8 mouse cellular contexts compared by ENCODE assay signal in genomic region chr12:50648671-50649541, GRCm38 (mm10). TPM values are rescaled to one million over a fixed set of nuclear protein-coding genes. Genes with fewer than 3 reads are reported as not detected.
A peak's percentile ranks its signal among the peaks of the same experiment; 100 is the strongest.
DNase-seq lines count a peak whose midpoint lies in the region; ATAC-seq and TF ChIP-seq lines count a peak whose summit lies in the region.

Gene Prkd1 (minus strand): TSS chr12:50649098.

- peak; percentile 33 to 42 for DNase-seq in cerebellum, adult 2 months
- DNase-seq in cerebellum, adult 11-12 months, result no peak
- DNase-seq in embryonic facial prominence, embryonic 11.5 days (ENCODE audit: low spot score), result peak; percentile 79
- DNase-seq in heart, adult 11 months, result peak; percentile 98
- DNase-seq in left cerebral cortex, postnatal 36 days (ENCODE audit: low spot score in 2 of 2), result peak; percentile 53 to 66
- peak; percentile 74 for DNase-seq in midbrain, embryonic 10.5 days (ENCODE audit: low spot score)

- no peak for TF ChIP-seq POLR2A in cerebellum, adult 2 months (IDR thresholded peaks at IDR 0.05; ENCODE audit: borderline replicate concordance, insufficient read depth, low read length)
- TF ChIP-seq POLR2A in small intestine, adult 2 months (IDR thresholded peaks at IDR 0.05; ENCODE audit: low read depth, low read length), result no peak

- intact Hi-C loops in left cerebral cortex, postnatal 36 days (cut with DNase I), result no loop called here

- peak within 1 kb of the TSS; percentile 84 for H3K9ac ChIP-seq in embryonic facial prominence, embryonic 11.5 days (replicated peaks; ENCODE audit: low read length)
- H3K9ac ChIP-seq in intestine, postnatal 0 days (ENCODE audit: low read depth, low read length), result peak within 1 kb of the TSS; percentile 62

- WGBS in cerebellum, adult 2 months, result 2% methylated on average over 88 of the region's 114 CpGs
- under 1% methylated on average over 85 of the region's 114 CpGs for WGBS in embryonic facial prominence, embryonic 11.5 days
- WGBS in intestine, postnatal 0 days, result under 1% methylated on average over 84 of the region's 114 CpGs
- WGBS in midbrain, embryonic 10.5 days, result 1% methylated on average over 107 of the region's 114 CpGs
- 1% methylated on average over 114 of the region's 114 CpGs for WGBS in small intestine, adult 2 months

- peaks cover 3% of the 10 kb centered on the region; the same call in 1 of the 2 replicates for H3K27me3 ChIP-seq in cerebellum, adult 2 months (ENCODE audit: control insufficient read depth, insufficient read depth, low read length)
- H3K27me3 ChIP-seq in embryonic facial prominence, embryonic 11.5 days (ENCODE audit: control insufficient read depth, insufficient read depth, low read length), result no peaks in the 10 kb centered on the region
- H3K27me3 ChIP-seq in intestine, postnatal 0 days (replicated peaks; ENCODE audit: control insufficient read depth, insufficient read depth, low read length), result peaks cover 15% of the 10 kb centered on the region; the same call in 1 of the 2 replicates
- H3K27me3 ChIP-seq in midbrain, embryonic 10.5 days (ENCODE audit: low read depth, poor library complexity, severe bottlenecking), result peaks cover 26% of the 10 kb centered on the region
- peaks cover 11% of the 10 kb centered on the region for H3K27me3 ChIP-seq in small intestine, adult 2 months (ENCODE audit: control insufficient read depth, insufficient read depth, low read length)

- peak within 1 kb of the TSS; percentile 91 for H3K4me2 ChIP-seq in embryonic facial prominence, embryonic 11.5 days (ENCODE audit: low read depth, low read length)
- H3K4me2 ChIP-seq in intestine, postnatal 0 days (replicated peaks; ENCODE audit: low read depth), result peak within 1 kb of the TSS; percentile 95

- no peaks in the 10 kb centered on the region for H3K4me1 ChIP-seq in cerebellum, adult 2 months (ENCODE audit: control insufficient read depth, insufficient read depth, low read length)
- H3K4me1 ChIP-seq in embryonic facial prominence, embryonic 11.5 days (ENCODE audit: control insufficient read depth, insufficient read depth, low read length), result no peaks in the 10 kb centered on the region
- no peaks in the 10 kb centered on the region for H3K4me1 ChIP-seq in intestine, postnatal 0 days (replicated peaks; ENCODE audit: control insufficient read depth, insufficient read depth, low read length)
- H3K4me1 ChIP-seq in midbrain, embryonic 10.5 days, result peaks cover 15% of the 10 kb centered on the region
- H3K4me1 ChIP-seq in small intestine, adult 2 months (ENCODE audit: control insufficient read depth, insufficient read depth, insufficient read length, low read length), result peaks cover 3% of the 10 kb centered on the region; the same call in 1 of the 2 replicates

- peak within 1 kb of the TSS; percentile 28 for H3K4me3 ChIP-seq in cerebellum, adult 2 months (replicated peaks; ENCODE audit: insufficient read depth, low read depth, low read length)
- peak within 1 kb of the TSS; percentile 87 for H3K4me3 ChIP-seq in embryonic facial prominence, embryonic 11.5 days (ENCODE audit: low read depth, low read length)
- H3K4me3 ChIP-seq in intestine, postnatal 0 days (ENCODE audit: low read depth, low read length), result peak within 1 kb of the TSS; percentile 76
- peak within 1 kb of the TSS; percentile 85 for H3K4me3 ChIP-seq in midbrain, embryonic 10.5 days
- peak within 1 kb of the TSS; percentile 81 for H3K4me3 ChIP-seq in small intestine, adult 2 months (ENCODE audit: low read depth, low read length)

- no peaks in the 10 kb centered on the region for H3K36me3 ChIP-seq in embryonic facial prominence, embryonic 11.5 days (replicated peaks; ENCODE audit: control insufficient read depth, insufficient read depth, low read depth, low read length)
- no peaks in the 10 kb centered on the region for H3K36me3 ChIP-seq in intestine, postnatal 0 days (ENCODE audit: control insufficient read depth, insufficient read depth)
- H3K36me3 ChIP-seq in midbrain, embryonic 10.5 days, result no peaks in the 10 kb centered on the region
- no peaks in the 10 kb centered on the region for H3K36me3 ChIP-seq in small intestine, adult 2 months (ENCODE audit: control insufficient read depth, insufficient read depth, low read length)

- no peak within 1 kb of the TSS for H3K27ac ChIP-seq in cerebellum, adult 2 months (ENCODE audit: insufficient read depth, low read length)
- H3K27ac ChIP-seq in embryonic facial prominence, embryonic 11.5 days (replicated peaks; ENCODE audit: low read depth, low read length), result peak within 1 kb of the TSS; percentile 35
- no peak within 1 kb of the TSS for H3K27ac ChIP-seq in intestine, postnatal 0 days (ENCODE audit: low read depth, low read length)
- peak within 1 kb of the TSS; percentile 91 for H3K27ac ChIP-seq in midbrain, embryonic 10.5 days (replicated peaks)
- peak within 1 kb of the TSS; percentile 21; the same call in 1 of the 2 replicates for H3K27ac ChIP-seq in small intestine, adult 2 months (ENCODE audit: insufficient read depth, low read depth, low read length)

- no peaks in the 10 kb centered on the region for H3K9me3 ChIP-seq in embryonic facial prominence, embryonic 11.5 days (replicated peaks; ENCODE audit: control insufficient read depth, low read length)
- no peaks in the 10 kb centered on the region for H3K9me3 ChIP-seq in intestine, postnatal 0 days (ENCODE audit: control insufficient read depth)
- no peaks in the 10 kb centered on the region for H3K9me3 ChIP-seq in midbrain, embryonic 10.5 days (replicated peaks)

- peak; percentile 94 for ATAC-seq in embryonic facial prominence, embryonic 11.5 days (replicated peaks; ENCODE audit: insufficient number of reproducible peaks, low FRiP score, low TSS enrichment, low read depth)
- peak; percentile 71 for ATAC-seq in intestine, postnatal 0 days

- no peak for TF ChIP-seq CTCF in cerebellum, adult 2 months (IDR thresholded peaks at IDR 0.05; ENCODE audit: borderline replicate concordance, insufficient read depth, low read depth, low read length)
- TF ChIP-seq CTCF in intestine, postnatal 0 days (IDR thresholded peaks at IDR 0.05; ENCODE audit: low read depth), result no peak
- no peak for TF ChIP-seq CTCF in small intestine, adult 2 months (IDR thresholded peaks at IDR 0.05; ENCODE audit: extremely low read depth, insufficient read length, insufficient replicate concordance, low read depth, low read length)

RNA-seq across cellular contexts. Expression of gene Prkd1, which starts in this region (rescaled TPM):
- polyA plus RNA-seq in cerebellum, adult 2 months (2012; rRNA removed), result 4.3 and 5.4 TPM in 2 replicates
- polyA plus RNA-seq in embryonic facial prominence, embryonic 11.5 days (2014; fragmentation: Nextera tagmentation; extraction: Ambion mirVana), result 6.7 and 7.3 TPM in 2 replicates
- polyA plus RNA-seq in intestine, postnatal 0 days (2015; fragmentation: Nextera tagmentation; extraction: Ambion mirVana), result 1.5 and 2.3 TPM in 2 replicates
- total RNA-seq in left cerebral cortex, postnatal 36 days (2021), result 1 to 10 TPM; 8.0 to 8.7 TPM
- 3.2 and 3.7 TPM in 2 replicates for polyA plus RNA-seq in midbrain, embryonic 10.5 days (2016; fragmentation: Nextera tagmentation; extraction: Ambion mirVana)
- 0.88 and 0.93 TPM in 2 replicates for polyA plus RNA-seq in small intestine, adult 2 months (2012; rRNA removed)

Comparison
In these comparisons a context has a peak if more than half of its experiments do, and no peak if none do; other contexts are left out.
1. H3K27ac ChIP-seq: peak in embryonic facial prominence, embryonic 11.5 days (single experiment), midbrain, embryonic 10.5 days (single experiment) and small intestine, adult 2 months (single experiment); none in cerebellum, adult 2 months (single experiment) and intestine, postnatal 0 days (single experiment).
2. H3K4me3 ChIP-seq: peak in every context shown above with its lines; median percentile 87 in embryonic facial prominence, embryonic 11.5 days; 85 in midbrain, embryonic 10.5 days; 81 in small intestine, adult 2 months; 76 in intestine, postnatal 0 days; 28 in cerebellum, adult 2 months.